Mouse (Mus musculus): ENCODE data around the gene Arhgef18.
A peak's percentile ranks its signal among the peaks of the same experiment; 100 is the strongest.

Gene Arhgef18

DNA sequence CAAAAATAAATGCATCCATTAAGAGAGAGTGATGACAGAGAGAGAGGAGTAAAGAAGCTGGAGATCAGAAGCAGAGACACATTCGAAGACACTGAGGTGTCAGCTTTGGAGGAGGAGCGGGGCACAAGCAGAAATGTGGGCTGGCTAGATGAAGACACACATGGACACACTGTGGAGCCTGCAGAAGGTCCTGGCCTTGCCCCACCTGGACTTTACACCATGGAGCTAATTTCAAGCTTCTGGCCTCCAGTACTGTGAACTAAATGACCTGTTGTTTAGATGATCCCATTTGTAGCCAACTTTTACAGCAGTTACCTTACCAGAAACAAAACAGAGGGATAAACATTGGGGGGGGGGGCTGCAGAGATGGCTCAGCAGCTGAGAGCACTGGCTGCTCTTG is 70.4 kb downstream of the Arhgef18 start:
- no peak for DNase-seq (ENCODE audit: low spot score)

DNA sequence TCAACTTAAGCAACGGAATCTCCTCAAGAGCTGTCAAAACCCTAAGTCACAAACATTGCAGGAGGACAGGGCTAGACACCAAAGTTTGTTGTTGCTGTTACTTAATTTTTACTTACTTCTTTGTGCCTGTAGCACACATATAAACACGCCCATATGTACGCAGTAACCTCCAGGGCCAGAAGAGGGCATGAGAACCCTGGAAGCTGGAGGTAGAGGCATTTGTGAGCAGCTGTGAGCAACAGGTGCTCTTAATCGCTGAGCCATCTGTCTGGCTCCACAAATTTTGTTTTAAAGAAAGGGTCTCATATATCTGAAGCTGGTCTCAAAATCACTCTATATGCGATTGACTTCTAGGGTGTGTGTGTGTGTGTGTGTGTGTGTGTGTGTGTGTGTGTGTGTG is 71.5 kb downstream of the Arhgef18 start:
- DNase-seq (ENCODE audit: low spot score): peak; percentile 14

DNA sequence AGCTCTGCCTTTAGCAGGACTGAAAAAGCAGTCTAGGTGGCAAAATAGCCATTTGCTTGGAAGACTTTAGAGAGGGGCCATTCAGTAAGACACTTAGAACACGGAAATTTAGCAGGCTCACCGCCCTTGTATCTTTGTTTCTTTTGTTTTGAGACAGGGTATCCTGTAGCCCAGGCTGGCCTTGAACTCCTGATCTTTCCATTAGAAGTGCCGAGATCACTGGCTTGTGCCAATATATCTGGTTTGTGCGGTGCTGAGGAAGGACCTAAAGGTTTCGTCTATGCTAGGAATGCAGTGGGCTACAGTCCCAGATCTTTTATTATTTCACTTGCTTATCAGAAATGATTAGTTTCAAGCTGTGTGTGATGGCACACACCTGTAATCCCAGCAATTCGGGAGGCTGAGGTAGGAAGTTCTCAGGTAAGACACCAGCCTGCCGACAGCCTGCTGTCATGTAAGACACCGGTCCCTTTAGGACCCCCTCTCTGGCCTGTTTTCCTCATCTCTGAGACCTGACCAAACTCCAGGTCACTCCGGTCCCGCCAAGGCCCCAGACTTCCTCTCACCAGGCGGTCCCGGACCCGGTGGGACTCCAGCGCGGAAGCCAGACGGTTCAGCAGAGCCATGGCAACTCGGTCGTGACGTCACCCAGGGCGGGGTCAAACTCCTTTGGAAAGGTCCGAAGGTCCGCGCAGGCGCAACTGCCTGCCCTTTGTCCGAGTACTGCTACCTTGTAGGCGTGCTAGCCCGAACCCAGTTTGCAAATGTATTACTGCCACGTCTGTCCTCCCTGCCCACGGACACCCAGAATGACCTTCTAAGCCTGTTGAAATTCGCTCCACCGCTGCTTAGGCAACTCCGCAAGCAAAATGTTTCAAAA is 74.4 kb downstream of the Arhgef18 start, which contains the start of gene Pex11g:
Gene Pex11g, minus strand, starts transcription at position 675 of the 880 bp plus-strand sequence.
- DNase-seq (ENCODE audit: low spot score): peak; percentile 82

GRCm38 (mm10) chr8:3467886-3468545 is 75.2 kb downstream of the Arhgef18 start:
- no peak for DNase-seq (ENCODE audit: low spot score)

DNA sequence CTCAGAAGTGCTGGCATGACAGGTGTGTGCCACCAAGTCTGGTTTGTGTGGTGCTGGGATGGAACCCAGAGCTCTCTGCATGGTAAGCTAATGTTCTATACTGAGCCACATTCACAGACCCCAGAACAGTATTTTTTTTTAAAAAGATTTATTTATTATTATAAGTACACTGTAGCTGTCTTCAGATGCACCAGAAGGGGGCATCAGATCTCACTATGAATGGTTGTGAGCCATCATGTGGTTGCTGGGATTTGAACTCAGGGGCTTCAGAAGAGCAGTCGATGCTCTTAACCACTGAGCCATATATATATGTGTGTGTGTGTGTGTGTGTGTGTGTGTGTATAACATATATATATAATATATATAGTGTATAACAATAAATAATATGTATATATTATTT is 76.0 kb downstream of the Arhgef18 start:
- no peak for DNase-seq (ENCODE audit: low spot score)

GRCm38 (mm10) chr8:3470562-3470961 is 77.8 kb downstream of the Arhgef18 start, which contains the start of gene Tex45:
Gene Tex45, plus strand, starts transcription at chr8:3470862.
- DNase-seq (ENCODE audit: low spot score): no peak

- no peak for DNase-seq (ENCODE audit: low spot score)
Observed at GRCm38 (mm10) chr8:3475715-3476429, 83.1 kb downstream of the Arhgef18 start.

GRCm38 (mm10) chr8:3480221-3480785 is 87.5 kb downstream of the Arhgef18 start:
- no peak for DNase-seq (ENCODE audit: low spot score)

DNA sequence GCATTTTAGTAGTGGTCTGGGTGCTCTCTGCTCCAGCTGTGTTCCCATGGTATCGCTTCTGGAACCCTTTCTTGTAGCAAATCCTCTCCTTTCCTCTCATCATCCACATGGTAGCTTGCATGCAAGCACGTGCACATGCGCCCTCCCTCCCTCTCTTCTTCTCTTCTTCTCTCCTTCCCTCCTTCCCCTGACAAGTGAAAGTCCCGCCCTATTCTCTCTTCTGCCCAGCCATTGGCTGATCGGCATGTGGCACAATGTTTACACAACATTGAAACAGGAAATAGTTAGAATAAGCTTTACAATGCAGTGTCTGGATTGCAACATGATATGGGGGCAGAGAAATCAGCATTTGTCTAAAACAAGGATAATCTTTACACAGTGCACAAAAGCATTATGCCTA is 88.8 kb downstream of the Arhgef18 start:
- no peak for DNase-seq (ENCODE audit: low spot score)

DNA sequence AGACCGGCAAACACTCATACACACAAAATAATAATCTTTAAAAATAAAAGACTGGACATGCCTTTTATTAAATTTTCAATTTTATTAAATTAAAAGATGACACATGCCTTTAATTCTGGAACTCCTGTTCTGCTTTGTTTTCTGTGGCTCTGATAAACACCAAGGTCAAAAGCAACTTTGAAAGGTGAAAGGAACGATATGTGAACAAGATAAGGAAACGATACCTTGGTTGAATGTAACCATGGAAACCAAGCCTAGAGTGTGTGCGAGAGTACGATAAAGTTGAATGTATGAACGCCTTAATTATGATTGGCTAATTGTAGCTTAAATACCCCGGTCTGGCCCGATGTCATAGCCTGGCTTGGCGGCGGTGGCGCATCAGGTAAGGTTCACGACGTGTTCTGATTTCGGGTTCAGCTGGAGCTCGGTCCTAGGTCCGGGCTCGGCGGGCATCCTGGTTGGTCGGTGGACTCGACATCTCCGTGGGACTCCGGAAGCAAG is 89.5 kb downstream of the Arhgef18 start:
- no peak for DNase-seq (ENCODE audit: low spot score)

DNA sequence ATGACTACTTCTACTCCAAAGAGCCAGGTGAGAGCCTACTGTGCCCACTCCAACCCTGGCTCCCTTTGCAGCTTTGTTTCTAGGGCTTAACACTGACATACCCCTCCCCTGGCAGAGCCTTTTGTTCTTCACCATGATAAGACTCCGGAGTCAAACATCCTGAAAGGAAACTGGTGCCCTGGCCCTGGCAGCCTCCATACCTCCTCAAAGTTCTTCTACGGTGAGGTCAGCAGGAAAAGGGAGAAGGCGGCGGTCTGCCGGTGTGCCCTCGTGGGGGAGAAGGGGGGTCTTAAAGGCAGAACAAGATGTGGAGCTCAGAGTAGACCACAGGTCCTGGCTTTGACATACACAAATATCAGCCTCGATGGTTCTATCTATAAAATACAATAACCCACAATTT is 90.7 kb downstream of the Arhgef18 start:
- no peak for DNase-seq (ENCODE audit: low spot score)

DNA sequence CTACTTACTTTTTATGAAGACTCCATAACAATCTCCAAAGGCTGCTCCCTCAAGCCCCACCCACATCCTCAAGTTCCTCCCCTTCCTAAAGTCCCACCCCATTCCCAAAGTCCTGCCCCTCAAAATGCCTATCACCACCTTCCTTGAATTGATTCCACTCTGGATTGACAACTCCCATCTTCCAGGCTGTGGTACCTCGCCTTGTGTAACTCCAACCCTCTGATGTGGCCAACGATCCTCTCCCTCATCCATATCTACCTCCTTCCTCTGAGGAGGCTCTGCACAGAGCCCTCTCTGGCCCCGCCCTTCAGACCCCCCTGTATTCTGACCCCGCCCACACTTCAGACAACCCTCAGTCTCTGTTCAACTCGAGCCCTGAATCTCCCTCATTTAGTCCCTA is 92.4 kb downstream of the Arhgef18 start:
- DNase-seq (ENCODE audit: low spot score): no peak

GRCm38 (mm10) chr8:3492901-3493844 is 100.4 kb downstream of the Arhgef18 start, which contains the start of gene Zfp358:
Gene Zfp358, plus strand, starts transcription at chr8:3493138.
- DNase-seq (ENCODE audit: low spot score): peak; percentile 22

DNA sequence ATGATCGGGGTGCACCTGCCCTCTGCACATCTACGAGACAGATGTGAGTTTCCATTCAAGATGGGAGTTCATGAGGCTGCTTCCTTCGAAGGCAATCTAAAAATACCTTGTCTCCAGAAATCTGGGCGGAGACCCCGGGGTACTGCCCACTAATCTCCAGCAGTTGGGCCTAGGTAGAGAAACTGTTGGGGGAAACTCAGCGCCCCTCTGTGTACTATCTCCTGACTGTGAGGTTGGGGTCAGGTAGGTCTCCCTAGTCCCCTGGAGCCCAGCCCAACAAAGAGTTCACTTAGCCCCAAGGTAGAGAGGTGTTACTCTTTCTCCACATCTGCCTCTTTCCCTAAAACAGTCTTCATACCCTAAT is 101.0 kb downstream of the Arhgef18 start:
- DNase-seq (ENCODE audit: low spot score): no peak

DNA sequence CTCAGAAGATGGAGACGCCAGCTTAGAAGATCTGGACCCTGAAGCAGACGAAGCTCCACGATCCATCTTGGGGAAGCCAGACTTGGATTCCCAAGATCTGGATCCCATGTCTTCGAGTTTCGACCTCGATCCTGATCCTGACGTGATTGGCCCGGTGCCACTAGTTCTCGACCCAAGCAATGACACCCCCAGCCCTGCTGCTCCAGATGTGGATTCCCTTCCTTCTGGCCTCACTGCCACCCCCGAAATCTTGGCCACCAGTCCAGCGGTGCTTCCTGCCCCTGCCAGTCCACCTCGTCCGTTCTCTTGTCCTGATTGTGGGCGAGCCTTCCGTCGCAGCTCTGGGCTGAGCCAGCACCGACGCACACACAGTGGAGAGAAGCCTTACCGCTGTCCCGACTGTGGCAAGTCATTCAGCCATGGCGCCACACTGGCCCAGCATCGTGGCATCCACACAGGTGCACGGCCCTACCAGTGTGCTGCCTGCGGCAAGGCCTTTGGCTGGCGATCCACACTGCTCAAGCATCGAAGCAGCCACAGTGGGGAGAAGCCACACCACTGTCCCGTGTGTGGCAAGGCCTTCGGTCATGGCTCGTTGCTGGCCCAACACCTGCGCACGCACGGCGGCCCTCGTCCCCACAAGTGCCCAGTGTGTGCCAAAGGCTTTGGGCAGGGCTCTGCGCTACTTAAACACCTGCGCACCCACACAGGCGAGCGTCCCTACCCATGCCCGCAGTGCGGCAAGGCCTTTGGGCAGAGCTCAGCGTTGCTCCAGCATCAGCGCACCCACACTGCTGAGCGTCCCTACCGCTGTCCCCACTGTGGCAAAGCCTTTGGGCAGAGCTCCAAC is 103.0 kb downstream of the Arhgef18 start:
- no peak for DNase-seq (ENCODE audit: low spot score)

DNA sequence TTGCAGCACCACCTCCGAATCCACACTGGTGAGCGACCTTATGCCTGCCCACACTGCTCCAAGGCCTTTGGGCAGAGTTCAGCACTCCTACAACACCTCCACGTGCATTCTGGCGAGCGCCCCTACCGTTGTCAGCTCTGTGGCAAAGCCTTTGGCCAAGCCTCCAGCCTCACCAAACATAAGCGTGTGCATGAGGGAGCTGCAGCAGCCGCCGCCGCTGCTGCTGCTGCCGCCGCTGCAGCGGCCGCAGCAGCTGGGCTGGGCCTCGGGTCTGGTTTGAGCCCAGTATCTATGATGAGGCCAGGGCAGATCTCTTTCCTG is 103.6 kb downstream of the Arhgef18 start:
- no peak for DNase-seq (ENCODE audit: low spot score)

- DNase-seq (ENCODE audit: low spot score): no peak
Observed at GRCm38 (mm10) chr8:3498583-3498982, 105.8 kb downstream of the Arhgef18 start.

GRCm38 (mm10) chr8:3499751-3500150 is 106.9 kb downstream of the Arhgef18 start:
- no peak for DNase-seq (ENCODE audit: low spot score)

- DNase-seq (ENCODE audit: low spot score): peak; percentile 97
Observed at GRCm38 (mm10) chr8:3500235-3501090, 107.7 kb downstream of the Arhgef18 start, which contains the start of gene Mcoln1. Gene Mcoln1, plus strand, starts transcription at chr8:3500457.

All from spleen, adult 12 weeks (tissue).